Mouse (Mus musculus) embryonic facial prominence, embryonic 13.5 days (tissue): Measurements from ENCODE around the gene Mark3. TPM values are rescaled to one million over a fixed set of nuclear protein-coding genes. Genes with fewer than 3 reads are reported as not detected.
A peak's percentile ranks its signal among the peaks of the same experiment; 100 is the strongest.

Source experiments
- ATAC-seq: fragments of 200-750 bp; cut with Nextera tagmentation; 2 replicates; pipeline ENCODE4 v1.8.0; 2017; ENCODE audit warnings: low read depth; ENCODE audit not compliant: insufficient number of reproducible peaks, insufficient read depth, low FRiP score, low TSS enrichment
- H3K27ac ChIP-seq: fragments of 300-500 bp; sonication (generic); 2 replicates; pipeline ENCODE4 v1.5.1; 2015; ENCODE audit warnings: moderate library complexity, mild to moderate bottlenecking, inconsistent platforms
- H3K27me3 ChIP-seq: fragments of 300-500 bp; sonication (generic); 2 replicates; pipeline ENCODE4 v1.6.1; 2015; ENCODE audit warnings: mild to moderate bottlenecking, inconsistent platforms
- H3K36me3 ChIP-seq: fragments of 300-500 bp; sonication (generic); 2 replicates; pipeline ENCODE4 v1.6.1; 2015; ENCODE audit warnings: mild to moderate bottlenecking, inconsistent platforms
- H3K4me1 ChIP-seq: fragments of 300-500 bp; sonication (generic); 2 replicates; pipeline ENCODE4 v1.6.1; 2015; ENCODE audit warnings: inconsistent platforms
- H3K4me2 ChIP-seq: fragments of 300-500 bp; sonication (generic); 2 replicates; pipeline ENCODE4 v1.6.1; 2015; ENCODE audit warnings: moderate library complexity, mild to moderate bottlenecking, inconsistent platforms
- H3K4me3 ChIP-seq: fragments of 300-500 bp; sonication (generic); 2 replicates; pipeline ENCODE4 v1.5.1; 2015; ENCODE audit warnings: mild to moderate bottlenecking, inconsistent platforms
- H3K9ac ChIP-seq: fragments of 300-500 bp; sonication (generic); 2 replicates; pipeline ENCODE4 v1.6.1; 2015; ENCODE audit warnings: mild to moderate bottlenecking, inconsistent platforms
- H3K9me3 ChIP-seq: fragments of 300-500 bp; sonication (generic); 2 replicates; pipeline ENCODE4 v1.6.1; 2016; ENCODE audit warnings: inconsistent platforms
- WGBS: fragments of 180-500 bp; shearing (Covaris S2); methylation state at CpG from one replicate; pipeline ENCODE4 v1.1.7; 2015; ENCODE audit warnings: mixed read lengths; 5-methylcytosine and 5-hydroxymethylcytosine counted together
- polyA plus RNA-seq: library from polyadenylated mRNA; unstranded; fragments of >200 nt; fragmentation: Nextera tagmentation; extraction: Ambion mirVana; gene quantifications from 2 replicates; pipeline ENCODE4 v1.2.1, GENCODE M21; 2015

The Mark3 gene
- polyA plus RNA-seq, 1 experiment from 2014 or later, result 52.0 TPM

GRCm38 (mm10) chr12:111669000-111669788 is 94.9 kb downstream of the Mark3 start:
- H3K36me3 ChIP-seq, result no peaks in the 10 kb centered on the region
- H3K4me2 ChIP-seq, result peak overlapping the region; percentile 63
- H3K27ac ChIP-seq, result peak overlapping the region; percentile 87
- H3K27me3 ChIP-seq, result peaks cover 52% of the 10 kb centered on the region
- peaks cover 43% of the 10 kb centered on the region for H3K4me1 ChIP-seq
- peak overlapping the region; percentile 65 for H3K9ac ChIP-seq
- H3K9me3 ChIP-seq, result no peaks in the 10 kb centered on the region
- H3K4me3 ChIP-seq, result peak overlapping the region; percentile 30; the same call in 1 of the 2 replicates
- 74% methylated on average over 23 of the region's 23 CpGs for WGBS
- no peak for ATAC-seq

- H3K27me3 ChIP-seq, result peaks cover 57% of the 10 kb centered on the region
- H3K4me1 ChIP-seq, result peaks cover 43% of the 10 kb centered on the region
- H3K36me3 ChIP-seq, result no peaks in the 10 kb centered on the region
- ATAC-seq, result no peak
- H3K4me3 ChIP-seq, result peak overlapping the region; percentile 57; the same call in 1 of the 2 replicates
- H3K27ac ChIP-seq, result no peak overlapping the region
- WGBS, result 66% methylated on average over 8 of the region's 8 CpGs
- H3K9ac ChIP-seq, result no peak overlapping the region
- no peaks in the 10 kb centered on the region for H3K9me3 ChIP-seq
- peak overlapping the region; percentile 98; the same call in 1 of the 2 replicates for H3K4me2 ChIP-seq
Measured at GRCm38 (mm10) chr12:111669961-111670360, 95.6 kb downstream of the Mark3 start.

- Histone ChIP-seq H3K36me3 (no peaks in the 10 kb centered on the region), H3K27me3 (peaks cover 59% of the 10 kb centered on the region), H3K27ac (no peak overlapping the region), H3K4me1 (peaks cover 41% of the 10 kb centered on the region), H3K9me3 (no peaks in the 10 kb centered on the region), H3K4me3 (peak overlapping the region; percentile 57), H3K9ac (peak overlapping the region; percentile 73; the same call in 1 of the 2 replicates), H3K4me2 (peak overlapping the region; percentile 98)
- no peak for ATAC-seq
- 9% methylated on average over 26 of the region's 29 CpGs for WGBS
Measured at GRCm38 (mm10) chr12:111670371-111670971, 96.1 kb downstream of the Mark3 start.

GRCm38 (mm10) chr12:111670976-111671375 is 96.7 kb downstream of the Mark3 start:
- Histone ChIP-seq H3K27ac (no peak overlapping the region), H3K4me3 (peak overlapping the region; percentile 57), H3K4me2 (peak overlapping the region; percentile 98), H3K4me1 (peaks cover 36% of the 10 kb centered on the region), H3K36me3 (no peaks in the 10 kb centered on the region), H3K9me3 (no peaks in the 10 kb centered on the region), H3K27me3 (peaks cover 59% of the 10 kb centered on the region), H3K9ac (peak overlapping the region; percentile 73)
- 1% methylated on average over 35 of the region's 35 CpGs for WGBS
- ATAC-seq, result no peak

- no peak for ATAC-seq
- no peak overlapping the region for H3K27ac ChIP-seq
- peaks cover 36% of the 10 kb centered on the region for H3K4me1 ChIP-seq
- H3K4me3 ChIP-seq, result peak overlapping the region; percentile 57
- H3K4me2 ChIP-seq, result peak overlapping the region; percentile 98
- H3K36me3 ChIP-seq, result no peaks in the 10 kb centered on the region
- H3K9ac ChIP-seq, result peak overlapping the region; percentile 73
- no peaks in the 10 kb centered on the region for H3K9me3 ChIP-seq
- peaks cover 59% of the 10 kb centered on the region for H3K27me3 ChIP-seq
- WGBS, result under 1% methylated on average over 34 of the region's 34 CpGs
Measured at GRCm38 (mm10) chr12:111671431-111671902, 97.1 kb downstream of the Mark3 start.

- under 1% methylated on average over 31 of the region's 31 CpGs for WGBS
- Histone ChIP-seq H3K4me3 (peak within 1 kb of the TSS; percentile 57), H3K4me1 (peaks cover 38% of the 10 kb centered on the region), H3K9me3 (no peaks in the 10 kb centered on the region), H3K27me3 (peaks cover 59% of the 10 kb centered on the region), H3K4me2 (peak within 1 kb of the TSS; percentile 98), H3K27ac (no peak within 1 kb of the TSS), H3K9ac (peak within 1 kb of the TSS; percentile 73), H3K36me3 (no peaks in the 10 kb centered on the region)
- peak; percentile 27; the same call in 1 of the 2 replicates for ATAC-seq
Measured at GRCm38 (mm10) chr12:111672176-111672575, 97.9 kb downstream of the Mark3 start, which contains the start of gene Ckb. Ckb (minus strand) TSS chr12:111672338.

- WGBS, result 11% methylated on average over 12 of the region's 12 CpGs
- H3K4me2 ChIP-seq, result peak overlapping the region; percentile 98
- no peaks in the 10 kb centered on the region for H3K9me3 ChIP-seq
- peaks cover 59% of the 10 kb centered on the region for H3K27me3 ChIP-seq
- no peak for ATAC-seq
- H3K27ac ChIP-seq, result no peak overlapping the region
- peaks cover 42% of the 10 kb centered on the region for H3K4me1 ChIP-seq
- H3K9ac ChIP-seq, result 0 out of 2 replicates have a peak overlapping the region, but pooled peaks have one; percentile 73
- no peaks in the 10 kb centered on the region for H3K36me3 ChIP-seq
- peak overlapping the region; percentile 57 for H3K4me3 ChIP-seq
Measured at GRCm38 (mm10) chr12:111672581-111672980, 98.3 kb downstream of the Mark3 start.

GRCm38 (mm10) chr12:111674850-111675486 is 100.6 kb downstream of the Mark3 start:
- H3K27ac ChIP-seq, result no peak overlapping the region
- H3K4me1 ChIP-seq, result peaks cover 49% of the 10 kb centered on the region
- no peaks in the 10 kb centered on the region for H3K9me3 ChIP-seq
- H3K4me2 ChIP-seq, result no peak overlapping the region
- no peak overlapping the region for H3K9ac ChIP-seq
- no peak for ATAC-seq
- no peaks in the 10 kb centered on the region for H3K36me3 ChIP-seq
- H3K27me3 ChIP-seq, result peaks cover 50% of the 10 kb centered on the region
- H3K4me3 ChIP-seq, result no peak overlapping the region
- WGBS, result 38% methylated on average over 2 of the region's 2 CpGs

- WGBS, result 80% methylated on average over 6 of the region's 6 CpGs
- peaks cover 10% of the 10 kb centered on the region; the same call in 1 of the 2 replicates for H3K36me3 ChIP-seq
- H3K9ac ChIP-seq, result no peak overlapping the region
- H3K9me3 ChIP-seq, result no peaks in the 10 kb centered on the region
- ATAC-seq, result no peak
- H3K4me1 ChIP-seq, result peaks cover 39% of the 10 kb centered on the region
- no peak overlapping the region for H3K27ac ChIP-seq
- H3K4me2 ChIP-seq, result no peak overlapping the region
- H3K4me3 ChIP-seq, result no peak overlapping the region
- H3K27me3 ChIP-seq, result peaks cover 39% of the 10 kb centered on the region
Measured at GRCm38 (mm10) chr12:111675797-111676580, 101.7 kb downstream of the Mark3 start.

- Histone ChIP-seq H3K9me3 (no peaks in the 10 kb centered on the region), H3K4me1 (peaks cover 24% of the 10 kb centered on the region), H3K27me3 (peaks cover 25% of the 10 kb centered on the region), H3K4me3 (peak overlapping the region; percentile 88), H3K36me3 (peaks cover 24% of the 10 kb centered on the region), H3K27ac (peak overlapping the region; percentile 94), H3K9ac (peak overlapping the region; percentile 81), H3K4me2 (peak overlapping the region; percentile 77)
- 12% methylated on average over 5 of the region's 5 CpGs for WGBS
- no peak for ATAC-seq
Measured at GRCm38 (mm10) chr12:111677421-111677820, 103.1 kb downstream of the Mark3 start.
